Mouse (Mus musculus): Measurements from ENCODE around the gene Mageb4.
"Not testable (repeated sequence)": the region's sequence is repeated elsewhere in the genome, so short reads cannot be mapped to it uniquely, and the experiment has no call there.

Mageb4 gene

DNA sequence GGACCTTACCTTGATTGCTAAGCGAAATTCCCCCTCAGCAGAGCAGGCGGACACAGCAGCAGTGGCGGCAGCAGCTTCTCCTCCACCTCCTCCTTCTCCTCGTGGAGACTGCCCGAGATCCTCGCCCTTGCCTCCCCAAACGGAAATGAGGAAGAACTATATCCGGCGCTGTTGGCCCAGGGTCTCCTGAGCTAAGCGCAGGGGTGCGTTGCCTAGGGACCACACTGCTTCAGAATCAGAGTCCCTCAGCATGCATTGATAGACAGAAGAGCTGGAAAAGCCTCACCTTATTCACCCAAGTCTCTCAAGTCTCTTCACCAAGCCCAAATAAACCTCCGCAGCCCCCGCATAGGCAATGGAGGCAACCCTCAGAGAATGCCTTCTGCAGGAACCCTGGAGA, at the start of gene Mageb4:
Gene Mageb4 (minus strand): TSS at position 101 of the 400 bp plus-strand sequence.
- in situ Hi-C loops (cut with MboI, MseI), result not testable (repeated sequence)

DNA sequence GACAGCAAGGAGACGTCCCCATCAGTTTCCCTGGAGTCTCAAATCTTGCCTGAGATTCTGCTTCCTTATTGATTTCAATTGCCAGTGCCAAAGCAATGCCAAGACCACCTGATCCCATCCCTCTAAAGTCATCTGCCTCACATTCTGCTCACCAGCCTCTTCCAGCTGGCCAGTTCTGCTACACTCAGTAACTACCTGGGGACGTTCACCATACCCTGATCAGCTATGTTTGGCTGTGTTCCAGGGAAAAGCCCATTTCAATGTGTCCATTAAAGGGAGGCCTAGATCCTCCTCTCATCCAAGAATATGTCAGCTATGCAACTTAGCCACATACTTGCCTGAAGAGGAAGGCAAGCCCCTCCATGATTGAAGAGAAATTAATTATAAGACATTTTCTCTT, 20.3 kb downstream of the Mageb4 start:
- in situ Hi-C loops (cut with MboI, MseI), result not testable (repeated sequence)

DNA sequence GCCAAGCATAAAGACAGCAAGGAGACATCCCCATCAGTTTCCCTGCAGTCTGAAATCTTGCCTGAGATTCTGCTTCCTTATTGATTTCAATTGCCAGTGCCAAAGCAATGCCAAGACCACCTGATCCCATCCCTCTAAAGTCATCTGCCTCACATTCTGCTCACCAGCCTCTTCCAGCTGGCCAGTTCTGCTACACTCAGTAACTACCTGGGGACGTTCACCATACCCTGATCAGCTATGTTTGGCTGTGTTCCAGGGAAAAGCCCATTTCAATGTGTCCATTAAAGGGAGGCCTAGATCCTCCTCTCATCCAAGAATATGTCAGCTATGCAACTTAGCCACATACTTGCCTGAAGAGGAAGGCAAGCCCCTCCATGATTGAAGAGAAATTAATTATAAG, 58.9 kb downstream of the Mageb4 start:
- in situ Hi-C loops (cut with MboI, MseI), result not testable (repeated sequence)

DNA sequence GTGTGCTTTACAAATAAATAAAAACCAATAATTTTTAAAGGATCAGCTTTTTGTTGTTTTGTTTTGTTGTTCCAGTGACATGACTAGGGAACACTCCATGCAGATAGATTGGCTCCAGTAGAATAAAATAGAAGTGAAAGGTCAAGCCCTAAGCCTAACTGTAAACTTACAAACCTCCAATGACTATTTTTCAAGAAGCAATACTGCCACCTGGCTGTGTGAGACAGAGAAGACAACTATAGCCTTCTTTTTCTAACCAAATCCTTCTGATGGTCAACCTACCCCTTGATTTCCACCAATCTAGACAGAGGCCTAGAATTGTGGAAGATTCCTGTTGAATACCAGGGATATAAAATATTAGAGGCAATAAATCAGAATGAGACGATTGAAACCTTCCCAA, 67.6 kb downstream of the Mageb4 start:
- in situ Hi-C loops (cut with MboI, MseI), result loop anchor here (5.0 to 10.0 kb wide), 2 partner anchors 40 to 1848 kb away; no protein-coding TSS in a partner anchor
